Mouse (Mus musculus): Measurements from ENCODE around the gene Maats1. TPM values are rescaled to one million over a fixed set of nuclear protein-coding genes. Genes with fewer than 3 reads are reported as not detected.
A peak's percentile ranks its signal among the peaks of the same experiment; 100 is the strongest.

Maats1 gene
- polyA plus RNA-seq, 1 experiment from 2014 or later, result 0.06 TPM

DNA sequence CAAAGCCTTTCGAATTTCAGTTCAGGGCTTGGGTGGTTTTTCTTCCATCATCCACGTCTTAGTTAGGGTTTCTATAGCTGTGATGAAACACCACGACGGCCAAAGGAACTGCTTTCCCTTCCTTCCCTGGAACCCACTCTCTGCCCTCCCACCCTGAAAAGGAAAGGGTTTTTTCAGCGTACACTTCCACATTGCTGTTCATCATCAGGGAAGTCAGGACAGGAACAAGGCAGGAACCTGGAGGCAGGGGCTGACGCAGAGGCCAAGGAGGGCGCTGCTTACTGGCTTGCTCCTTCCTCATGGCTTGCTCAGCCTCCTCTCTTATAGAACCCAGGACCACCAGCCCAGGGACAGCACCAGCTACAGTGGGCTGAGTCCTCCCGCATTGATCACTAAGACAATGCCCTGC is 34.9 kb upstream of the Maats1 start:
- DNase-seq (ENCODE audit: low spot score), result peak; percentile 74
- WGBS, result 53% methylated on average over 8 of the region's 8 CpGs
- peak overlapping the region; percentile 34 for H3K4me3 ChIP-seq
- peak overlapping the region; percentile 66; the same call in 1 of the 2 replicates for H3K27ac ChIP-seq
- no peaks in the 10 kb centered on the region for H3K9me3 ChIP-seq
- H3K36me3 ChIP-seq, result peaks cover 64% of the 10 kb centered on the region
- H3K4me1 ChIP-seq, result peaks cover 53% of the 10 kb centered on the region
- no peaks in the 10 kb centered on the region for H3K27me3 ChIP-seq (ENCODE audit: insufficient read depth, poor library complexity, severe bottlenecking)

- peaks cover 56% of the 10 kb centered on the region for H3K4me1 ChIP-seq
- H3K27me3 ChIP-seq (ENCODE audit: insufficient read depth, poor library complexity, severe bottlenecking), result no peaks in the 10 kb centered on the region
- 45% methylated on average over 14 of the region's 17 CpGs for WGBS
- peak overlapping the region; percentile 34 for H3K4me3 ChIP-seq
- peak overlapping the region; percentile 66; the same call in 1 of the 2 replicates for H3K27ac ChIP-seq
- H3K36me3 ChIP-seq, result peaks cover 70% of the 10 kb centered on the region
- no peaks in the 10 kb centered on the region for H3K9me3 ChIP-seq
- peak; percentile 76 for DNase-seq (ENCODE audit: low spot score)
These were observed 34.4 kb upstream of the Maats1 start for GRCm38 (mm10) chr16:38376163-38376840.

GRCm38 (mm10) chr16:38375182-38375581 is 33.2 kb upstream of the Maats1 start:
- Histone ChIP-seq H3K9me3 (no peaks in the 10 kb centered on the region), H3K4me3 (no peak overlapping the region), H3K4me1 (peaks cover 65% of the 10 kb centered on the region), H3K27ac (peak overlapping the region; percentile 17; the same call in 1 of the 2 replicates), H3K36me3 (peaks cover 81% of the 10 kb centered on the region), H3K27me3 (ENCODE audit: insufficient read depth, poor library complexity, severe bottlenecking) (no peaks in the 10 kb centered on the region)
- DNase-seq (ENCODE audit: low spot score), result peak; percentile 75
- 49% methylated on average over 7 of the region's 7 CpGs for WGBS

DNA sequence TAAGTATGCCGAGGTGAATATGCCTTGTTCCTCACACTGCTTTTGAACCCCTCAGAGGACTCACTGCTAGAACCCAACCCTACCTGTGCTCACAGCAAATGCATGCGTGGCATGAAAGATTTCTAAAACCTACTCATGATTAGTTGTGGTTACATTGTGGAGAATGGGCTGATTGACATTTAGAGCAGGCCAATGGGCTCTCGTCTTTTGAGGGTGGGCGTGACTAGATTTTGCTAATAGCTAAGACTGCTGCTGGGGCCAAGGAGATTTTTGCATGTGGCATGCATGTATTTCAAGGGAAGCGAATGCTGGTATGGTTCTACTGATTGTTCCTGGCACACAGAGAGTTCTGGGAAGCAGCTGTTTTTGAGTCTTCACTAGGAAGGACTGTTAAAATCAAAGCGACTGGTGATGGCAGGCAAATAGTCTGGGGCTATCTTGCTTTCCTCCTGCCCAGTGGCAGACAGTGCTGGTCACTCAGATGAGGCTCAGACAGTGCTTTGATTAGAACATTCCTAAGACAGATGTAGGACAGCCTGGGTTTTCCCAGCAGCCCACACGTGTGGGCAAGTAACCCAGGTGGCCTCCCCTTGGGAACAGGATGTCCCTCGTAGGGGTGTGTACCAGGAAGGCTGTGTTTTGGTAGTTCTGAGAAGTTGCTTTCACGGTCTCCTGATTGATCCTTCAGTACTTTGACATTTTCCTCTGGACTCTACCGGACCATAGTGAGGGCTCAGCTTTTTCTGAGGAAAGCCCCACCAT is 32.6 kb upstream of the Maats1 start:
- H3K27me3 ChIP-seq (ENCODE audit: insufficient read depth, poor library complexity, severe bottlenecking), result no peaks in the 10 kb centered on the region
- H3K36me3 ChIP-seq, result peaks cover 87% of the 10 kb centered on the region
- H3K4me1 ChIP-seq, result peaks cover 72% of the 10 kb centered on the region
- H3K9me3 ChIP-seq, result no peaks in the 10 kb centered on the region
- no peak overlapping the region for H3K27ac ChIP-seq
- peak; percentile 75 for DNase-seq (ENCODE audit: low spot score)
- peak overlapping the region; percentile 23; the same call in 1 of the 2 replicates for H3K4me3 ChIP-seq
- WGBS, result 68% methylated on average over 10 of the region's 10 CpGs

GRCm38 (mm10) chr16:38373941-38374340 is 32.0 kb upstream of the Maats1 start:
- peak; percentile 68 for DNase-seq (ENCODE audit: low spot score)
- WGBS, result 83% methylated on average over 16 of the region's 16 CpGs
- H3K27me3 ChIP-seq (ENCODE audit: insufficient read depth, poor library complexity, severe bottlenecking), result no peaks in the 10 kb centered on the region
- peak overlapping the region; percentile 23 for H3K4me3 ChIP-seq
- peaks cover 91% of the 10 kb centered on the region for H3K36me3 ChIP-seq
- H3K9me3 ChIP-seq, result no peaks in the 10 kb centered on the region
- peaks cover 78% of the 10 kb centered on the region for H3K4me1 ChIP-seq
- no peak overlapping the region; the same call in 1 of the 2 replicates for H3K27ac ChIP-seq

DNA sequence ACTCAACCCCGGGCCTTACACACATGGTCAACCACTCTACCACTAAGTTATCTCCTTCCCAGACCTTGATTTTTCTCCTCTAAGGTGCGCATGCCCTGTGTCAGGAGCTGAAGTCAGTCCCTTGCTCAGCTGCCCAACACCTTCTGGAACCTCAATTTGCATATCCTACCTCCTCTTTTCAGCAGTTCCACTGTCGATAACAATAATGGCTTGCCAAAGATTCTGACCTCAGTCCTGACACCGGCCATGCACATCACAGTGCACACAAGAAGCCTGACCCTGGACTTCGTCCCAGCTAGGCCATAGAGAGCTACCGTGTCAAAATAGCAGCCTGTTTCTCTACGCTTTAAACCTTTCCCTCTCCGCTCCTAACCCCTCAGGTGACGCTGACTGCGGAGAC is 31.5 kb upstream of the Maats1 start:
- no peak overlapping the region; the same call in 1 of the 2 replicates for H3K27ac ChIP-seq
- 75% methylated on average over 10 of the region's 10 CpGs for WGBS
- H3K36me3 ChIP-seq, result peaks cover 89% of the 10 kb centered on the region
- peak; percentile 73 for DNase-seq (ENCODE audit: low spot score)
- no peaks in the 10 kb centered on the region for H3K27me3 ChIP-seq (ENCODE audit: insufficient read depth, poor library complexity, severe bottlenecking)
- H3K9me3 ChIP-seq, result no peaks in the 10 kb centered on the region
- H3K4me1 ChIP-seq, result peaks cover 79% of the 10 kb centered on the region
- H3K4me3 ChIP-seq, result peak overlapping the region; percentile 23; the same call in 1 of the 2 replicates

GRCm38 (mm10) chr16:38372876-38373275 is 30.9 kb upstream of the Maats1 start:
- DNase-seq (ENCODE audit: low spot score), result no peak
- no peaks in the 10 kb centered on the region for H3K27me3 ChIP-seq (ENCODE audit: insufficient read depth, poor library complexity, severe bottlenecking)
- no peak overlapping the region for H3K4me3 ChIP-seq
- WGBS, result 75% methylated on average over 4 of the region's 4 CpGs
- no peak overlapping the region for H3K27ac ChIP-seq
- H3K9me3 ChIP-seq, result no peaks in the 10 kb centered on the region
- H3K36me3 ChIP-seq, result peaks cover 86% of the 10 kb centered on the region
- H3K4me1 ChIP-seq, result peaks cover 81% of the 10 kb centered on the region

- H3K9me3 ChIP-seq, result no peaks in the 10 kb centered on the region
- peak; percentile 92 for DNase-seq (ENCODE audit: low spot score)
- peaks cover 77% of the 10 kb centered on the region for H3K4me1 ChIP-seq
- no peaks in the 10 kb centered on the region for H3K27me3 ChIP-seq (ENCODE audit: insufficient read depth, poor library complexity, severe bottlenecking)
- H3K36me3 ChIP-seq, result peaks cover 75% of the 10 kb centered on the region
- peak overlapping the region; percentile 50; the same call in 1 of the 2 replicates for H3K27ac ChIP-seq
- 73% methylated on average over 15 of the region's 15 CpGs for WGBS
- no peak overlapping the region for H3K4me3 ChIP-seq
These were observed 29.9 kb upstream of the Maats1 start for GRCm38 (mm10) chr16:38371705-38372296.

DNA sequence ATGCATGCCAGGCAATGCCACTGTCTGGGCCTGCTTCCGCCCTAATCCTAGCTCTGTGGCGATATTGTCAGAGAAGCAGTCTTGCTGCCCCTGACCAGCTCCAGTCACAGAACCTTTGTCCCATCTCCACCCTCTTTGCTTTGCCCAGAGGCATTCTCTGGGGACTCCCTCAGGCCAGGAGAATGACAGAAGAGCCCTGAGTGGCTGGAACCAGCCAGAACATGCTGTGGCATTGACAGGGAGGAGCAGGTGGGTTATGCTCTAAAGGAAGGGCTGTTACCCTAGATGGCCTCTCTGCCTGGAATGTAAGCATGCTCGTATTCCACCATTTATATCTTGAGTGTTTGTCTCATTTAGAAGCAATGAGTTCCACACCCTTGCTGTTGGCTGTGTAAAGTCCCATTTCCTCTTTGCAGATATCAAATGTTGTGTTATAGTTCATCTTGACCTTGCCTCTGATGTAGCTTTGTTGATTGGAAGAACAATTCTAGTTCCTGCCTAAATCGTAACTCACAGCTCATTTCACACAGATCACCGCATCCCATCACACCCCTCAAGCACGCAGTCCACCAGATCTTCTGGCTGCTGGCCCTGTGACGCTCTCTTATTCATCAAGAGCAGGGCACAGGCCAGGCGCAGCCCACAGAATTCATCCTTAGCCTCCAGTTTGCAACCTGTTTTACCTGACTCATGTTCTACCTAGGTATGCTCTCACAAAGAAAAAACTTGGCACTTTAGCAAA is 28.9 kb upstream of the Maats1 start:
- DNase-seq (ENCODE audit: low spot score), result peak; percentile 73
- Histone ChIP-seq H3K4me3 (no peak overlapping the region), H3K4me1 (peaks cover 67% of the 10 kb centered on the region), H3K27ac (peak overlapping the region; percentile 75), H3K27me3 (ENCODE audit: insufficient read depth, poor library complexity, severe bottlenecking) (no peaks in the 10 kb centered on the region), H3K9me3 (no peaks in the 10 kb centered on the region), H3K36me3 (peaks cover 70% of the 10 kb centered on the region)
- 74% methylated on average over 8 of the region's 8 CpGs for WGBS

DNA sequence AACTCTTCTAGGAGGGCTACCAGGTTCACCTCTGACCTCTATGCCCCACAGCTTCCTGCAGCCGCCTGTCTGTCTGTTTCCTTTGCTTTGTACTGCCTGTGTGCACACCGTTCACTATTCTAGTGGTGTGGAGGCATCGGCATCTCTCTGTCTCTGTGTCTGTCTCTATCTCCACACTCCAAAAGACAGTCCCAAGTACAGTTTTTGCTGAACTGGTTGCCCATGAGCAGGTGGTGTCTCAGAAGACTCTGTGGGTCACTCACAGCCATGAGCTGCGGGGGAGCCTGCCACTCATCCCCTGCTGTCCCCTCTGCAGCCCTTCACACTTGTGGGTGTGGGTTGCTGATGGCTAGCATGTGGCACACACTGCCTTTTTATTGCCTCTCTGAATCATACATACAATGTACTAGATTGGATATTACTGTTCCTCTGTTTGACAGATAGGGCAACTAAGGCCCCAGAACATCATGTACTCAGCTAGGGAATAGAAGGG is 28.1 kb upstream of the Maats1 start:
- Histone ChIP-seq H3K9me3 (no peaks in the 10 kb centered on the region), H3K4me3 (no peak overlapping the region), H3K36me3 (peaks cover 70% of the 10 kb centered on the region), H3K4me1 (peaks cover 60% of the 10 kb centered on the region), H3K27me3 (ENCODE audit: insufficient read depth, poor library complexity, severe bottlenecking) (no peaks in the 10 kb centered on the region), H3K27ac (peak overlapping the region; percentile 75)
- DNase-seq (ENCODE audit: low spot score), result peak; percentile 57
- 72% methylated on average over 4 of the region's 4 CpGs for WGBS

DNA sequence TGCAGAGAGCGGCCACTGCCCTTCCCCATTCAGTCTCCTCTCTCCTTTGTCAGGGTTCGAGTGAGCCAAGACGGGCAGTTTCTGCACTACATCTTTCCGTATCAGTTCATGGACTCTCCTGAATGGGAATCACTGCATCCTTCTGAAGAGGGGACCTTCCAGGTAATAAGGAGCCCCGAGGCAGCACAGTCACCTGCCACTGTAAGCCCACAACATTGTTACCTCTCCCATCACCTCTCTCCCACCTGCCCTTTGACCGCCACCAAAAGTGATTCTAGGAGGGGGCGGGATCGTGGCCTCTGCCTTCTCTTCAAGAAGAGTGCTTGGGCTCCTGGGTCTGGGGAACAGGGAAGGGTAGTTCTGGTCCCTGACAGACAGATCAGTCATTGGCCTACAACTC is 27.5 kb upstream of the Maats1 start:
- Histone ChIP-seq H3K36me3 (peaks cover 64% of the 10 kb centered on the region), H3K9me3 (no peaks in the 10 kb centered on the region), H3K27ac (peak overlapping the region; percentile 75; the same call in 1 of the 2 replicates), H3K4me1 (peaks cover 53% of the 10 kb centered on the region), H3K4me3 (no peak overlapping the region), H3K27me3 (ENCODE audit: insufficient read depth, poor library complexity, severe bottlenecking) (no peaks in the 10 kb centered on the region)
- WGBS, result 87% methylated on average over 8 of the region's 8 CpGs
- DNase-seq (ENCODE audit: low spot score), result peak; percentile 69

- H3K9me3 ChIP-seq, result no peaks in the 10 kb centered on the region
- H3K27ac ChIP-seq, result no peak overlapping the region
- no peak overlapping the region for H3K4me3 ChIP-seq
- peak; percentile 69 for DNase-seq (ENCODE audit: low spot score)
- 77% methylated on average over 7 of the region's 7 CpGs for WGBS
- H3K4me1 ChIP-seq, result peaks cover 52% of the 10 kb centered on the region
- no peaks in the 10 kb centered on the region for H3K27me3 ChIP-seq (ENCODE audit: insufficient read depth, poor library complexity, severe bottlenecking)
- peaks cover 60% of the 10 kb centered on the region for H3K36me3 ChIP-seq
These were observed 27.1 kb upstream of the Maats1 start for GRCm38 (mm10) chr16:38369000-38369399.

Data from heart, embryonic 10.5 days (tissue).